Mouse (Mus musculus) layer of hippocampus, postnatal 25 days (tissue): ENCODE measurements around the gene Dennd1b. TPM values are rescaled to one million over a fixed set of nuclear protein-coding genes. Genes with fewer than 3 reads are reported as not detected.
A peak's percentile ranks its signal among the peaks of the same experiment; 100 is the strongest.

Experiments used
- DNase-seq, 2 experiments: peaks; one replicate each; pipeline ENCODE4 v3.0.0; 2022; ENCODE audit warnings: mixed read lengths in 2 of 2, low spot score in 1 of 2; ENCODE audit errors: extremely low spot score in 1 of 2
- total RNA-seq, 2 experiments: library from RNA; stranded (reverse); gene quantifications; 2 replicates each; pipeline ENCODE4 v1.2.3; 2021

Gene Dennd1b
- total RNA-seq, 2 experiments from 2014 or later = 36.6 to 37.8 TPM

DNA sequence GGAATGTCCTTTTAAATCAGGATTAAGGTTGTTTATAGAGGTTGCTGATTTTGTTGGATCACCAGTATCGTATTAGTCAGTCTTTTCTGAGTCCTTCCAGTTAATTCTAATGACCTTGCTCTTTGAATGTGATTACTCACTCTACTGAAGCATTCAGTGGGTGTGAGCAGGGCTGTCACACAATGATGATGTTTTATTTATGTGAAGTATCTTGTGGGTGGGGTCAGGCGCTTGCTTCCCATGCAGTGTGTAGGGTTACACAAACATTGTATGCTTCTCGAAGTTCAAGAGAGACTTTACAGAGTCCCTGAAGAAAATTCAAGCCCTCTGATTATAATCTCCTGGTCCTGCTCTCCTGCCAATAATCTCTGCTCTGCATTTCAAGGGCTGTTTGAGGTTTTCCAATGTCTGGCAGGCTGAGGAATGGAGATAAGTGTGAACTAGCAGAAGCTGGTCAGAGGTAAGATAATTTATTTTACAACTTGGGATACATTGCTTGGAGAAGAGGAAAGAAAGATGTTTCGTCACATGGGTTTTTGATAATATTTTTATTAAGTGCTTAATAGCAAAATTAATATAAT, 3.2 kb upstream of the Dennd1b start:
- no peak for DNase-seq

DNA sequence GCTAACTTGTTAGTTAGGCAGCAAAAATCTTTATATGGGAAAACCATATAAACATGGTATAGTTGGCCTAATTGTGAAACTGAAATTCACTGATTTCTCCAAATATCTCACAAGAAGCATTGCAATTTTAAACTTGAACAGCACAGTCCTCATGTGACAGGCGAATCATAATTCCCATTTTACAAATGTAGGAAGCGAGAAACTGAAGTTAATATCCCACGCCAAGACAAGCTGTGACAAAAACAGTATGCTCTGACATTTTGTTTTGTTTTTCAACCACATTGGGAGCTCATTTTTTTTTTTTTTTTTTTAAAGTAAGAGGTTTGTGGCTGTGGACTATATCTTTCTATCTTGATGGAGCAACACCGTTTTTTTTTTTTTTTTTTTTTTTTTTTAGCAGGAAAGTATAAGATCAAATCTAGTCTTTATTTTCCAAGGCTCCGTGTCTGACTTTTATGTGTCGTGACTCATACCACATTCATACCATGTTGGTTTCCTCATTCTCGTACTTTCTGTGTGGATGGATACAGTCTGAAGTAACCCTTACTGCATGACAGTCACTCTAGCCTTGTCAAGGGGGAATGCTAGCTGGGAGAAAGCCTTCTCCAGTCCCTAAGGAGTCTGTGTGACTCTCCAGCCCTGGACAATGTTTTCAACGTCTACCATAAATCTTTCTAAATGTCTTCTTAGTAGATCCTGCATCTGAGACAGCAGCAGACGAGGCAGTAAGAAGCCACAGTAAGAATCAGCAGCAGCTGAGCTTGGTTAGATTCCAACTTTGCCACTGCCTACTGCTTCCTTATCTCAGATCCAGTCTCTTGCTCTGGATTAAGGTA, 751 bp upstream of the Dennd1b start:
- DNase-seq = peak in 1 of 2 experiments; percentile 17

DNA sequence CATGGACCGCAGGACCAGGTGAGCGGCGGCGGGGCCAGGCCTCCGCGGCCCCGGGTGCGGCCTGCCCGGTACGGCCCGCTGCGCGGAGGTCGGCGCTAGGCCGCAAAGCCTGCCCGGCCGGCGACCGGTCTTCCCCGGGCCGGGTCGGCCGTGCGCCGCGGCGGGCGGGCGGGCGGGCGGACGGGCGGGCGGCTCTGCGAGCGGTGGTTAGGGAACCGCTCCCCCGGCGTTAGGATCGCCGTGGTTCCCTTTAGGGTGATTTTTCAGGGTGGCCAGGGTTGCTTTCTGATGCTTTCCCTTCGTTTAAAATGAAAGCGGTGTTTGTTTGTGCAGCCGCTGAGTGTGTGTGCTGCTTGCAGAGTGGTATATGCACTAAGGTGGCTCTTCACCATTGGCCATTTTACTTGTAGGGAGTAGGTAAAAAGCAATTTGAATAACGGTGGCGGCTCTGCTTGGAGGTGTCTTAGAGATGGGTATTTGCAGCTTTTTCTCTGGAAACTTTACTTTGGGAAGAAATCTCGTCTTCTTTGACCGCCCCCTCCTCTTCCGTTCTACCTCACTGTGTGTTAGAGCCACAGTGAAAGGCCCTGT, 728 bp downstream of the Dennd1b start:
- DNase-seq = peak in 1 of 2 experiments; percentile 37

DNA sequence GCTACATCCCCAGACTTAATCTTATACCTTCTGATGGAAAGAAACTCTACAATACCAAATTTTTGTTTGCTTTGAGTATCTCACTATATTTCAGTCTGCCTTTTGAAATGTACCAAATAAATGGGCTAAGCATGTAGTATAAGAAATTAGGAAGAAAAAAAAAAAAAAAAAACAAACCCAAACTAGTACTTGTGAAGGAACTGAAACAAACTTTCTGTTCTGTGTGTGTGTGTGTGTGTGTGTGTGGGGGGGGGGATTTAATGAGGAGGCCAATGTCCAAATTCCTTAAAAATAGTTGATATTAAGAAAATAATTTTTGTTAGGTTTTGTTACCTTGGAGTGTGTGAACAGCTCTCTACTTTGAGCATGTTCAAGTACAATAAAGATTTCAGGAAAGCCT, 1.8 kb downstream of the Dennd1b start:
- no peak for DNase-seq

DNA sequence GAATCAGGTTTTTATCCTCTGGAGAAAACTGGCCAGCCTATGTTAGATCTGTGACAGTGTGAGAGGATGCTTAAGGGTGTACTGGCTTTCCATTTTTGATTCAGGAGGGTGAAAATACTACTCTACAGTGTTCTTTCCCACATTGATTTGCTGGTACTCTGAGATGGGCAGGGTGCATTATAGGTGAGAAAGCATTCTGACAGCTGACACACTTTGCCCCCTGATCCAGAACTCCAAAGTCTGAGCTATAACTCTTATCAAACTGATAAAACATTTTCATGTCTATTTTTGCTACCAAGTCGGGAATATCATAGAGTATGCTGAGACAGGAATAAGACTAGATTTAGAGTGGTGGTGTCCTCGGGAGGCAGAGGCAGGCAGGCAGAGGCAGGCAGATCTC, 2.3 kb downstream of the Dennd1b start:
- DNase-seq = no peak

DNA sequence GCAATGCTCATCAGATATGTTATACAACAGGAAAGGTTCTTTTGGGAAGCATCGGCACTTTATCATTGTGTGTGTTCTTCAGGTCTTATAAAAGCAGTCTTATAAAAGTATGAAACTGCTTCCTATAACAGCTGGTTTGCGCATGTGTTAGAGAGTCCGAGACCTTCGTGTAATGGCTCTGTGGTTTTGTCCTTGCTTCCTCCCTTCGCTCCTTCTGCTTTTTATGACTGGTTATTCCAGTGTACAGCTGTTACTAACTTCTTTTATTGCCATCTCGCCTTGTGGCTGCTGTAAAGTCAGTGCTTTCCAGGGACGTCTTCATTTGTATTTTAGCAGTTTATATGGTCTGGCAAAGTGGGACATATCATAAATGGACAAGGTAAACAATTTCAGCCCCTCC, 4.2 kb downstream of the Dennd1b start:
- no peak for DNase-seq

DNA sequence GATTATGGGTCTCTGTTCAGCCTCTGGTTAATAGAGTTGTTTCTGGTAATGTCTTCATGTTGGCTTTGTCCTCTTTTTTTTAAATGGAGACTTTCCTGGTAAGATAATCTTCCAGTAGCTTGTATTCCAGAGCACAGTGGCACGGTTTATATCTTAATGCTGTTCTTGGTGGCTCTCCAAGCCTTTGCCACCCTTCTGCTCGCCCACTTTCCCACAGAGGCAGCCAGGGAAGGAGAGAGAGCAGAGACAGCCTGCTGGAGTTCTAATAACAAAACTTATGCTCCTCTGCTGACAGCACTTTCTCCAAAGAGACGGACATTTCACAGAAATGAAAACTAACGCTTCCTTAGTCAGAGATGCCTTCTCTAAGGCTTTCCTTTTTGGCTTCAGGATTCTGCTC, 6.8 kb downstream of the Dennd1b start:
- DNase-seq = no peak

DNA sequence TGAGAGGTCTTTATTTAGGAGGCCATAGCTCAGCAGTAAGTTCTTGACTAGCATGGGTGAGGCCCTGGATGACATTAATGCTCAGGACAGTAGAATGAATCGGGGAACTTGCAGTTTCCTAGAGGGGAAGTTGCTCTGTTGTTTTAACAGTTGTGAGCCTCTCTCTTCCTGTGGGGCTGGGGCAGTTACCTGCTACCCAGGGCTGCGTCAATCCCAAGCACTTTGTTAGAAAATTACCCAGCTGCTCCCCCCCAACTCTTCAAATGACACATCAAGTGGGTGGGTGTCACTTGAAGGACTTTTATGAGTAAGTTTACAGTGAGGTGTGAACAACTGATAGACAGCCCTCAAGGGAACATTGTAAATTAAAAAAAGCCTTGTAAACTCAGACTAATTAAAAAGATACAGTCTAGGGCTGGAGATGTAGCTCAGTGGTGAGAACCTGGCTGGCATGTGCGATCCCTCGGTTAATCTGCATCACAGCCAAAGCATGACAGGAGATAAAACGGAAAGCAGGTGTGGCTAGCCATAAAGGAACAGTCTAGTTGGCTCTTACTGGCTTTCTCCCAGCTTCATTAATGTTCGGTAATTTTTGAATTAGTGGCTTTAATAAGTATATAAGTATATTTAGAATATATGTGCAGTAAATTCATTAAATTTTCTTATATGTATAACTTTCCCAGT, 10.4 kb downstream of the Dennd1b start:
- DNase-seq = no peak

DNA sequence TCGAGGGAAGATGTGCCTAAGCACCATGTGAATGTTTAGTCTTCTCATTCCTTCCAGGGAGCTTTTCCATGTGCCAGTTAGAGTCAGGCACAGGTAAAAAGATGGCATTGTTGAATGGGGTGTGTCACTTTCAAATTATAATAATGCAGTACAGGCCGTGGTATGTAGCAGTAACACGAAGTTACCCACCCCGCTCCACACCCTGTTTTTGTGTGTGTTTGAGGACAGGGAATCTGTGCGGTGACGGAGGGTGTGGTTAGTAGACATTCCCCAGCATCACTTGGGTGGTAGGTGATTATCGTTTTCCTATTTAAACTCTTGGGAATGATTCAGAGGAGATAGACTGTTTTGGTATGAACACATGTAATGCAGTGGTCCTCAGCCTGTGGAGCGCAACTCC, 11.6 kb downstream of the Dennd1b start:
- DNase-seq = no peak

DNA sequence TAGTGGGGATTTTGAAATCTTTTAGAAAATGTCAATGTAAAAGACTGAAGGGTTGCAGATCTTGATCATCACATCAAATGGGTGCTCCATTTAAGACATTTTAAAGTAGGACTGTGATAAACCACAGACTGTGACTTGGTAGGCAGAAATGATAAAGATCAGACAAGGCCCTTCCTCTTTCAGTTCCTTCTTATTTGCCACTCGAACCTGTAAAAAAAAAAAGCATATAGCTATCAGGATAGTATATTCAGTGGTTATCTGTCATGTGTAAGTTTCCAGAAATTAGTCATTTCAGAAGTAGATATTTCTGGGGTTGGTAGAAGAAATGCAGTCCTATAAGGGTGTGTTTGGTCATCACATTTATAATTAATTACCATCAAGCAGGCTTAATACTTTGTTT, 12.7 kb downstream of the Dennd1b start:
- DNase-seq = no peak

DNA sequence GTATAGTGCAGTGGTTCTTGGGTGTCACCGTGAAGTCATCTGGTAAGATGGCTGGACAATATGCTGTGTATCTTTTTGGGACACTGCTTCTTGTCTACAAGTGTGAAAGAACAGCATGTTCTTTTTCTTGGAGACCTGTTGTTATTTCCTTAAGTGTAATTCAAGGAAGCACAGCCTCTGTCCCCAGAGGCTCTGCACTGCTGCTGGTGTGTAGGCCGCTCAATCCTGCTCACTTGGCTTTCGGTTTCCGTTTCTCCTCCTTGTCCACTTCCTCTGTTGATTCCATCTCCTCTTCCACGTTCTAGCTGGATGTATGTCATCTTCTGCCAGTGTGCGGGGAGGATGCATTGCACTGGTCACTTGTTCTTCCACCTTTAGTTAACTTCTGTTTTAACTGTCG, 19.0 kb downstream of the Dennd1b start:
- no peak for DNase-seq

DNA sequence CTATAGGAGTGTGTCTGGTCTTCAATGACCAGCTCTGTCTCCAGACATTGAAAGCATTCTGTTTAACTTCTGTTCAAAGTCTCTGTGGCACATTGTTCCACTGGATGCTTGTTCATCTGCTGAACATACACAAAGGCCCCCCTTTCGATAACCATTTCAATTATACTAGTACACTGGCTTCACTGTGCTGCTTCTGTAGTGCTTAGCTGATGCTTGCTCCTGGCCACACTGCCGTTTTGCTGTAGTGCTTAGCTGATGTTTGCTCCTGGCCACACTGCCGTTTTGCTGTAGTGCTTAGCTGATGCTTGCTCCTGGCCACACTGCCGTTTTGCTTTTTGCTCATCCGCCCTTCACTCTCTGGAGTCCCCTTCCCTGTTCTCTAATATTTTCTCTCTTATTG, 19.4 kb downstream of the Dennd1b start:
- DNase-seq = no peak

DNA sequence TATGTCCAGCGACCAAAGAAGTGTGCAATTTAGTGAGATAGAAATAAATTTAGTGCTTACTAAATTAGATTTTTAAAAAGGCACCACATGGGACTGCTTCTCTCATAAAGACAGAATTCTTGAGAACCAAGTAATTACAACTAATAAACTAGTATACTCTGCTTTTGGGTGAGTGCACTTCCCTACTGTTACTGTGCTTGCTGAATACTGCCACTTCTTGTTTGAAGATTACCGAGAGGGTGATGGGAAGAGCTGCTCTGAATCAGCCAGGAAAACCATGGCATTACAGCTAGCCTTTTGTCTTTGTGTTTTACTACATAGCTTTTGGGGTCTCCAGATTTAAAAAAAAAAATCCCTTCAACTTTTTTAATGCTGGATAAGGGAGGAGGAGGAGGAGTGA, 19.8 kb downstream of the Dennd1b start:
- DNase-seq = no peak

DNA sequence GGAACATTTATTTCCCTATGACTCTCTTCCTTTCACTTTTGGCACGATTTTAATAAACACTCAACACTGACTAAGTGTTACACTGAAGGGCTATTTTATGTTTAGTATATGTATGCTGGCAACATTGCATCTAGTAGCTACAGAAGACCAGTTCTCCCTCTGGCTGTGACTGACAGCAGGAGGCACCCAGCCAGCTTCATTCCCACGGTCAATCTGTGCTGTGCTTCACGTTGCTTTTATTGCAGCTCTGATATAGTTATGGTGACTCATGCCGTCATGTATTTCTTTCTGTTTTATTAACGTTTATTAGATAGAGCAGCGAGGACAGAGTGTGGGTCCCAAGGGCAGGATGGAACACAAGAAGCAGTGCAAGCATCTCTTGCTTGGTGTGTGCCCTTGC, 20.2 kb downstream of the Dennd1b start:
- DNase-seq = peak in 1 of 2 experiments; percentile 53

DNA sequence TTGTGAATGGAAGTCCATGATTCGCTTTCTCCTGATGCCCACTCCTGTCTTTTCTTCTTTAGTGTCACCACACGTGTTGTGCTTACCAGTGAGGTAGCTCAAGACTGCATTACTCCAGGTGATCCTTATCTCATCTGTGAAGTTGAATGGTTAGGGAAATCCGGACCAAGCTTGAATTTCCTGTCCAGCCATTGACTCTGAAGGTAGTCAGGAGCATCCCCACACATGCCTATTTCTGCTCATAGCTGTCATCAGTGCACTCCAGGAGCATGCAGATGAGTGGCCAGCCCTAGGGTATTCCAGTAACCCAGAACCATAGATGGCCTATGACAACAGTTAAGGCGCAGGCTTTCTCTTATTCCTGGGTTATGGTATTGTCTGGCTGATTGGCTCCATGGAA, 20.9 kb downstream of the Dennd1b start:
- DNase-seq = no peak

DNA sequence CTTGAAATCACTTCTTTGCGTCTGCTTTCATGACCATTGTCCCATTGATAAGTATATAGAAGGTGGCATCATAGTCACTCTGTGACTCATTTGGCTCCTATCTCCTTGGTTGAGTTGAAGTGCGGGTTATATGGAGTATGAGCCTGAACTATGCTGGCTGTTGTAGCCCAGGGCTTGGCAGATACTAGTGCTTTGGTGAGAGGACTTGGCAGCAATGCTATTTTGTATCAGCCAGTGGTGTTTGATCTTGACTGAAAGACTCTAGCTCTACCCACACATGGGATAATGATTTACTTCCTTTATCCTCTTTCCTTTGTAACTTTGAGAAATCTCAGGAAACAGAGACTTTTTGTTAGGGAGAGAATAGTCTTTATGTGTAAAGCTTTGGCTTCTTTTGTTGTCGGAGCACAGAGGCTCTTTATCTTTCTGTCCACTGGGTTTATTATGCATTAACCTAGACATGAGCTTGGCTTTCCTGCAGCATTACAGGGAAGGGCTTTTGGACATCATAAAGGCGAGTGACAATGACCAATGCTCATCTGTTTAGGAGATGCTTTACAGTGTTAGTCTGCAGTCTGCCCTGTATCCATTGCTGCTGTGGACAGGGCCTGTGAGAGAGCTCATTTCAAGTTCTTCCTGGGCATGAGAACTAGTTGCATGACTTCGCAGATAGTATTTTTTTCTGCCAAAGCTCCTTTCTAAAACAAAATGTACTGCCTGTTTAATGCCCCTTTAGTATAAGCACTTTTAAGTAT, 29.3 kb downstream of the Dennd1b start:
- no peak for DNase-seq

DNA sequence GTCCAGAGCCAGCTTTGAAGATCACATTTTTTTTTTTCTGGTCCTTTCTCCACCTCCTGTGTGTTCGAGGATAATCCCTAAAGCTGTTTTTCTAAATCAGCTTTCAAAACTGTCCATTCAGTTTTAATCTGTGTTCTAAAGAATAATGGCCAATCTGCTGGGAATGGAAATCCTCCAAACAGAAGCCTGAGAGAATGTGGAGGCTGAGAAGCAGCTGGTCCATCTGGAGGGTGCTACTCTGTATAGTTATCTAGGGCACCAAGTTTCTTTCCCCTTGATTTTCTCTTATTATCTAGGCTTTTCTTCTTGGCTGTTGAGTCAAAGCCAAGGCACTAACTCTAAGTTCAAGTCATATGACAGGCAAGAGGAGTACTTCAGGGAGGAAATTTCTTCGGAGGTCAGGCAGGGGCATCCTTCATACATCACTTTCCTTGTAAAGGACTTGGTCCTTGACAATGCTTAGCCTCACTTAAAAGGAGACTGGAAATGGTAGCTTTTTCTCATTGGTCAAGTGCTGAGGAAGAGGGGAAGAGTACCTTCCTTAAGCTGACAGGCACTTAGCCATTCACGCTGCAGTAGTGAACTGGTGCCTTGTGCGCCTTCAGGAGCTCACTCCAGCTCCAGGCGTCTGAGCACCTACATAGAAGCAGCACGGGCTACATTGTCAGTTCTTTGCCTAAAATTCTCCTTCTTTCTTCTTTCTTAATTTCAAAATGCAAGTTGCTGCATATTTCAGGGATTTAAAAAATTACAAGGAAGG, 32.6 kb downstream of the Dennd1b start:
- no peak for DNase-seq

DNA sequence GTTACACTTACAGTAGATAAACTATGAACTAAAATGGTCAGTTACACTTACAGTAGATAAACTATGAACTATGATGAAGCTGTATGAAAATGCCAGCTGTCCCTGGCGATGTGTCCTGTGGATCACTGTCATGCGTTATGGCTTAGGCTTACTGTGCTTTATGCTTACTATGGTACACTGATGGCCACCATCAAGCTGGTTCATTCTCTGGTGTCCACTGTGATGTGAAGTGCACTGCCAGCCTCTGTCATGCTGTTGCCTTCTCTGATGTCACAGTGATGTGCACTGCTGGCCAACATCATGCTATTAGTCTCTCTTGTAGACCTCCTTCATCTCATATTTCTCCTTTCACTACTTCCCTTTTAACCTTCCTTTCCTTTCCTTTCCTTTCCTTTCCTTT, 33.4 kb downstream of the Dennd1b start:
- DNase-seq = no peak

DNA sequence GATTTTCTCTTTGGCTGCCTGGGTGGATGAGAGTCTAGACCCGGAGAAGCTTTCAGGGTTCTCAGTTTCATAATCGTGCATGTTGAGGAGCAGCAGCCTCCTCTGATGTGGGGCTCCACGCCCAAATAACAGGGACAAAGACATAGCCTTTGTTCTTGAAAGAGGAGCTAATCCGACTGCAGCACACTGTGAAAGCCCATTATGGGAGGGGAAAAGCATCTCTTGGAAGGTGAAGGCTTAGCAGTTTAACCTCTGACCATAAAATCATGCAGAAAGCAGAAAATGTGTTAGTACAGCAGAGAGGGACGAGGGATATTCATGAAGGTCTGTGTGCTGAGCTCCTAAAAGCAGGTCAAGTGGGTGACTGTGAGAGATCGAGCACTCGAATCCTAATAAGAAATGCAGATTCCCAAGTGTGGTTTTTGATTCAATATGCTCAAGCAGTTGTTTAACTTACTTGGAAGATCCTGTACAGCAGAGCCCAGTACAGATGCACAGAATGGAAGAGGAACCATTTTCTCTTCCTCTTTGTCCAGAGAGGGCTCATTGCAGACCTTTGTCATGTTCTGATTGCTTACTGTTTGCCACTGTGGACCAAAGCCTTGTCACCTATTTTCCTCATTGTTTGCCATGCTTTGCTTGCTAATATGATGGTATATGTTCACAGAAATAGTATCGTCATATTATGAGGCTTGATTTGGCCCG, 37.6 kb downstream of the Dennd1b start:
- DNase-seq = no peak
